Mouse (Mus musculus): ENCODE measurements around the gene Dctn2. TPM values are rescaled to one million over a fixed set of nuclear protein-coding genes. Genes with fewer than 3 reads are reported as not detected.

The Dctn2 gene
- total RNA-seq (2021) = 100 to 1,000 TPM; 260 TPM
- long read RNA-seq, experiment 1, transcript Dctn2-201 (14 exons, 1,784 nt) = major isoform, 16 of 310 reads
- long read RNA-seq, experiment 1, partial matches to known transcripts = 14 of 310 reads
- long read RNA-seq, experiment 1, other reads (novel, unspliced or antisense) = 280 of 310 reads
- long read RNA-seq, experiment 2, transcript Dctn2-201 (14 exons, 1,784 nt) = major isoform, 9 of 254 reads
- long read RNA-seq, experiment 2, partial matches to known transcripts = 16 of 254 reads
- long read RNA-seq, experiment 2, other reads (novel, unspliced or antisense) = 229 of 254 reads

DNA sequence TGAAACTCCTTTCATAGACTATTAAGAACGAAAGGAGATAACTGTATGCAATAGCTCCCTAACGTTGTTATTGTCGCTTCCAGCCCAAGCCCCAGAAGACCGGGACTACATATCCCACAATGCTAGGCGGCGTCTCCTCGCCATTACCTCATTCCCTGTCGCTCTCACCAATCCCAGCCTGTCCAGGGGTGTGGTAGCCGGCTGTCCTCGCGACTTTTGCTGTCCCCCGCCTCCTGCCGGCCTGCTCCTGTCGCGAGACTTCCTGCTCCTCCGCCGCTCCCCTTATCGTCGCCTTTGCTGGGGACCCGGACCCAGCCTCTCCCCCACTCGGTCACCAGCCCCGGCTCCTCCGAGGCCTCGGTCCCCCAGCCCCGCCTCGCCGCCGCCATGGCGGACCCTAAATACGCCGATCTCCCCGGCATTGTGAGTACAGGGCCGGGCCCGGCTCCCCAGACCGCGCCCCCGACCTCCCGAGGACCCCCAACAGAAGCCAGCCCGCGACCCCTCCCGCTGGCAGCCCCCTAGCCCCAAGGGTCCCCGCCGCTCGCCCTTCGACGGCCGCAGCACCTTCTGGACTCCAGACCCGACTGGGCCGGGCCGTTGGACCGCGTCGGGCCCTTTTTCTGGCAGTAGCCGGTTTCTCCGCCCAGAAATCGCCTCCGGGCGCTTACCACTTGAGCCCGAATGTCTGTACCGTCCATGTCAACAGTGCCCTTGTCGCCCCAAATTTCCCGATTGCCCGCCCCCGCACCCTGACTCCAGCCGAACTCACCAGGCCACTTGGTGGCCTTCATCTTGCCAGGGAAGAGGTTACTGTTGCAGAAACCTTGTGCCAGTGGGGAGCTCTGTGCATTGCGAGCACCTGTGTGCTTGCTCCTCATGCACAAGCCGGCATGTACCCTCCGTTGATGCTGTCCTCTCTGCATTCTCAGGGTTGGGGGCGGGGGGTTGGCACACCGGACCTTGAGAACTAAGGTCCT lies at the start of gene Dctn2:
Dctn2 (plus strand) TSS at position 257 of the 980 bp plus-strand sequence.
- peak; percentile 94 to 95 for DNase-seq (ENCODE audit: low spot score in 2 of 2)

DNA sequence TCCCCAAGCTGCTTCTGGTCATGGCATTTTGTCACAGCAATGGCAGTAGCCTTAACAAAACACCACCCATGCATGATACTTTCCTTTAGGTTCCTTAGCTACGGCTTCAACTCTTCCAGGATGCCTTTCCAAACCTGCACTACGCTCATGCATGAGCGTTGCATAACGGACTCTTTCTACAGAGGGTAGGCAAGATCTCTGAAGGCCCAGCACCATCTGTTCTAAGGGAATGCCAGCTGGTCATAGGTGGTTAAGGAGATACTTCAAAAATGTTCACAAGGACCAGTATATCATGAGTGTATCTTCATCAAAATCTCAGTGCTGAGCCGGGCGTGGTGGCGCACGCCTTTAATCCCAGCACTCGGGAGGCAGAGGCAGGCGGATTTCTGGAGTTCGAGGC lies 49.7 kb upstream of the Dctn2 start:
- DNase-seq (ENCODE audit: low spot score in 2 of 2) = peak; percentile 58 to 73

DNA sequence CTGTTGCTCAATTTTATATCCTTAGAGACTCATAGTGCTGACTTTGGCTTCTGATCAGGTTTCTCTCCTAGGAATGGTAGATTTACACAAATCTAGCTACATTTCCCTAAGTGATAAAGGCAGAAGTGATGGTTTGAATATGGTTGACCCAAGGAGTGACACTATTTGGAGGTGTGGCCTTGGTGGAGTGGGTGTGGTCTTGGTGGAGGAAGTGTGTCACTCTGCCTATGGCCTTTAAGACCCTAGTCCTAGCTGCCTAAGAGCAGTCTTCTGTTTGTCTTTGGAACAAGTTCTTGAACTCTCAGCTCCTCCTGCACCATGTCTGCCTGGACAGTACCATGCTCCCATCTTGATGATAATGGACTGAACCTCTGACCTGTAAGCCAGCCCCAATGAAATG lies 49.0 kb upstream of the Dctn2 start:
- no peak for DNase-seq (ENCODE audit: low spot score in 2 of 2)

DNA sequence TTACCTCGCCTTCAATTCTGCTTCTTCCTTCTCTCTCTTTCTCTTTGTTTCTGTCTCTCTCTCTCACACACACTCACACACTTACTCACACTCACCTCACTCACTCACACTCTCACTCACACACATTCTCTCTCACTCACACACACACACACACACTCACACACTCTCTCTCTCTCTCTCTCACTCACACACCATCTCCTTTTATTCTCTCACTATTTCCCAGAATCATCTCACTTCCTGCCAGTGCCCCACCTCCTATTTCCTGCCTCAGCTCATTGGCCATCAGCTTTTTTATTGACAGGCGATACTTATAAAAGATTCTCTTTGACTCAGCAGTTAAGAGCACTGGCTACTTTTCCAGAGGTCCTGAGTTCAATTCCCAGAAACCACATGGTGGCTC lies 47.8 kb upstream of the Dctn2 start:
- no peak for DNase-seq (ENCODE audit: low spot score in 2 of 2)

DNA sequence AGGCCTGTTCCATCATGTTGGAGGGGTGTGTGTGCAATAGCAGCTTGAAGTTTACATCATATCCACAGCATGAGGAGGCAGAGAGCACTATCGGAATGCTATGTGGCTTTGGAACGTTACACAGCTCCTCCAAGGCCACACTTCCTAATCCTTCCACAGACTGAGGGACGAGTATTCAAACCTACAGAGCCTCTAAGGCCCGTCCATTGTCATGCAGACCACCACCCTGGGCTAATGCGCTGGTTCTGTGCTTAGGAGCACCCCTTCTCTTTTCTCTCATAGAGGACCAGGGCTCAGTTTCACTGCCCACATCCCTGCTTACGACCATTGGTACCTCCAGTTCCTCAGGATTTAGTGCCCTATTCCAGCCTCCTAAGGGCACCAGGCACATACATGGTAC lies 41.0 kb upstream of the Dctn2 start:
- no peak for DNase-seq (ENCODE audit: low spot score in 2 of 2)

DNA sequence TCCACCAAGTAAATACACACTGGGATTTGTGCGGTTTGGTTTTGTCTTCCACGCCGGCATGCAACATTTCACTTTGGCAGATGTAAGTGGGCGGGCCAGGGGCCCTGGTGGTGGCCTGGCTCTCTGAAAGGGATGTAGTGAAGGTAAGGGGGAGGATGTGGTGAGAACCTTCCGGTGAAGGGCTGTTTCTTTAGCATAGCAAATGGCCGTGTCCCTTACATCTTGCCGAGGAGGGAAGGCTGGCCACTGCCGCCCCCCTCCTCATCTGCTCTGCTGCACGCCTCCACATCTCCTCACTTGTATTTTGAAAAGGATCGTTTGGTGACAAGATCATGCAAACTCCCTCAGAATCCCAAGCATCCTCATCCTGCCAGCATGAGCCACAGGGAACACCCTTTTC lies 40.4 kb upstream of the Dctn2 start:
- DNase-seq (ENCODE audit: low spot score in 2 of 2) = peak; percentile 43 to 70

DNA sequence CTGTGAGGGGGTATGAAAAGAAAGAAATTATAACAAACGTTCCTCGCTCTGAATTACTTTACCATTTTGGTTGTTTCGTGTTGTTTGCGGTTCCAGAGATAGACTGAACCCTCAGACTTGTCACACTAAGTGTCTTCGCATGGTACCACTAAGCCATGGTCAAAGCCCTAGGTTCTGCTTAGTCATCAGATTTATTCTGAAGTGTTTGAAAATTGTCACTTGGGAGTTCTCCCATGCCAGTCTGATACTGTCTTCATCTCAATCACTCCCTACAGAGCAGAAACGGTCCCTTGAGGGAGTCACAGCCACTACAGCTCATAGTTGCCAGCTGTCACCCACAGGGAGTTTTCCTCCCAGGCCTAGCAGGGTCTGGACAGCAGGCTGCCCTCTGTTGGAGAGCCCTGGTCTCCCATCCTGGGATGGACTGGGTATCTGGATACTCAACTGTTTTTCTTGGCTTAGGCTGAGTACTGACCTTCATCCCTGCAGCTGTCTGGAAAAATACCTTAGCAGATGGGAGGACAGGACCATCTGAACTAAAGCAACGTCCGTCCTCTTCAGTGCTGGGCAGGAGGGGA lies 39.8 kb upstream of the Dctn2 start:
- DNase-seq (ENCODE audit: low spot score in 2 of 2) = no peak

DNA sequence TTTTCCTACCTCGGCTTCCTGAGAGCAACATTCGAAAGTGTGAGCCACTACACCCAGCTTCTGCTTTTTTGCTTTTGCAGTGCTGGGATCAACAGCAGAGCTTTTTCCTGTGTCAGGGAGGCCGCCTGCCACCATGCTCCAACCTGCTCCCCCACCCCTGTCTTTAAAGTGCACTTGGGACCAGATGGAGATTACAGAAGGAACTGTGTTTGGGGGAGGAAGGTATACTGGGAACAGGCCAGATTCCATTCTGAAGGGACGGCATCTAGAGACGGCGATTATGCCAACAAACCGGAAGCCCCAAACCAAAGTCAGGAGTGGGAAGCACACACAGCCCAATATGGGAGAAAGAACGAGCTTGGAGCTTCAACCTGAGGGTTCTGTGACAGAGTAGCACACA lies 39.0 kb upstream of the Dctn2 start:
- no peak for DNase-seq (ENCODE audit: low spot score in 2 of 2)

DNA sequence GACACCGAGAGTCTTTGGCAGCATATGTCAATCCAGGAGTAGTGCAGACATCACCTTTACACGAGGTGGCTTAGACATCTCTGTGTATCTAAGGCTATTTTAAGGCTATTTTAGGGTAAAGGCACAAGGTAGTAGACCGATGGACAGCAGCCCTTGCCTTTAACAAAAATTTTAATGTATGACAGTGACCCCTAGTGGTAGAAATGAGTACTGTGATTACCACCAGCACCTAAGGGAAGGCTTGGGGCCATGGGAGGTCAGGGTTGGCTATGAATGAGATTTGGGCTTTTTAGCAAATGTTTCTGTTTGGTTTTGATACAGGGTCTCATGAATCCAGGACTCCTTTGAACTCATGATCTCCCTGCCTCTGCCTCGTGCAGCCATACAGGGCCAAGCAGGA lies 37.3 kb upstream of the Dctn2 start:
- DNase-seq (ENCODE audit: low spot score in 2 of 2) = peak in 1 of 2 experiments; percentile 57

DNA sequence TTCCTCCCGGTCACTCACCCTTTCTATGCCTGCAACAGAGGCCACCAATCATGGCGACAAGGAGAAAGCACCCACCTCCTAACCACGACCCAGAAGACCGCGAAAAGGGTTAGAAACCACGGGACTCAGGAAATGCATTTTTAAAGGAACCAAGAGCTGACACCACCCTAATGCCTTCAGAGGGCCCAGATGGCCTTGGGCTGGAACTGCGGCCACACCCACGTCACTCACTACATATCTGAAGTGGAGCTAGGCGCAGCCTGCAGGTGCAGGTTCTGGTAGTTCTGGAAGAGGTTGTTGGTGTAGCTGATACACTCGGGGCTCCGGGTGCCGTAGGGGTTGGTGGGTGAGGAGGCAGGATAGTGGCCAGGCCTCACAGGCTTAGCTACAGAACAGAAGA lies 35.5 kb upstream of the Dctn2 start:
- no peak for DNase-seq (ENCODE audit: low spot score in 2 of 2)

DNA sequence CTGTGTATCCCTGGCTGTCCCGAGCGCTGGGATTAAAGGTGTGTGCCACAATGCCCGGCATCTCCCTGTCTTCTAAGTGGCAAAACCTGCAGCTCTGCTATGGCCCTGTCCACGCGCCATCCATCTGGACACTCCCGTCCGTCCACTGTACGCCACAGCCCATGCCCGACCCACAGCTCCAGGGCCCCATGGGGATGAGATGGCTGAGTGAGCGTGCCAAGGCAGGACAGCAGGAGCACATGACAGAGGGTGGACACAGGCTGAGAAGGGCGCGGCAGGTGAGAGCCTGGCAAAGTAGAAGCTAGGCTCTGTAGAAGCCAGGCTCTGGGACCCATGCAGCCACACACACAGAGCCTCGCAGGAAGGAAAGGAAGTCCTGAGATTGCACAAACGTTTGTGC lies 34.4 kb upstream of the Dctn2 start:
- DNase-seq (ENCODE audit: low spot score in 2 of 2) = no peak

DNA sequence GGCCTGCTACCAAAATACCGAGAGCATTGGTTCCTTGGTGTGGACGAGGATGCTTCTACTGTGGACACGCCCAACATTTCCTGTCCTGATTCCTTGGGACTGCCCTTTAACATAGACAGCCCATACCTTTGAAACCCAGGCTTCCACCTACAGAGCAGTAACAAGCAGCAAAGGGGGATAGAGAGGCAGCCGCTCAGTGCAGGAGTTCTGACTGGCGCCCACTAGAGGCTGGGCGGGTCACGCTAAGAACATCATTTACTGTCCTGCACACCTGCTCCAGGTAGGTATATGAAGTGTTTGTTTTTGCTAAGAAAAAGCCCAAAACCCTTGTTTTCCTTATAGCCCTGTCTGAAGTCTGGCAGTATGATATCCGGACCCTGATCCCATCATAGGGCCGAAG lies 33.0 kb upstream of the Dctn2 start:
- no peak for DNase-seq (ENCODE audit: low spot score in 2 of 2)

DNA sequence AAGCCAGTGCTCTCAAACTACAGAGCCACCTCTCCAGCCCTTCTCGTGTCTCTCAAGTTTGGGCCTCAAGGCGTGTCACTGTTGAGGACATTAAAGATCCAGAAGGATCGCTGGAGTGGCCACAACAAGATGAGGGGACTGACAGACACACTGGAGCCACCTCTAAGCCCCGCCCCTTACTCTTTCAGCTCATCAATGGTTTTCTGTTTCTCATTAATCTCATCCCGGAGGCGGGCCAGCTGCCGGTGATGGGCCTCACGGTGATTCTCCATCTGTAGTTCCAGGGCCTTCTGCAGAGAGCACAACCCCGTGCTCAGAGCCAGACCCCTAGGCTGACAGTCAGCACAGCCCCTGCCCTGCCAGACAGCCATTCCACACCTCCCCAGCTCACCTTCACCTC lies 29.6 kb upstream of the Dctn2 start:
- no peak for DNase-seq (ENCODE audit: low spot score in 2 of 2)

DNA sequence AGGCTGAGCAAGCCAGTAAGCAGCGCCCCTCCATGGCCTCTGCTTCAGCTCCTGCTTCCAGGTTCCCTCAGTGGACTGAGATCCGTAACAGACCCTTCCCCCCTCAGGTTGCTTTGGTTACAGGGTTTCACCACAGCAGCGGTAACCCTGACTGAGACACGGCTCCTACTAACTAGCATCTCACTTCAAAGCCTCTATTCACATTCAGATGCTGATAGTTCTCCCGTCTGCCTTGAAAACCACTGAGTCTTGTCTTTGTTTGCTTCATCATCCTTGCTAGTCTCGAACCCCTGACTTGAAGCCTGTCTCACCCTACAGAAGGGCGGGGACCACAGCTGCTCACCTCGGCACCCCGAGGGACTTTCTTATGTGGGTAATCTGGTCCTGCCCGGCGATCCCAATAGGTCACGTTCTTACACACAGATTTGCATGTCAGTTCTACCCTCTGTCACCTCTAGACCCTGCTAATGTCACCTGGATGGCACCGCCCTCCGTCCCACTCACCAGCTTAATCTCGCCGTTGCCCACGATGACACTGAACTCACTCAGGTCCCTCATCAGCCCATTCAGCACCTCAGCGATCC lies 27.8 kb upstream of the Dctn2 start:
- DNase-seq (ENCODE audit: low spot score in 2 of 2) = no peak

DNA sequence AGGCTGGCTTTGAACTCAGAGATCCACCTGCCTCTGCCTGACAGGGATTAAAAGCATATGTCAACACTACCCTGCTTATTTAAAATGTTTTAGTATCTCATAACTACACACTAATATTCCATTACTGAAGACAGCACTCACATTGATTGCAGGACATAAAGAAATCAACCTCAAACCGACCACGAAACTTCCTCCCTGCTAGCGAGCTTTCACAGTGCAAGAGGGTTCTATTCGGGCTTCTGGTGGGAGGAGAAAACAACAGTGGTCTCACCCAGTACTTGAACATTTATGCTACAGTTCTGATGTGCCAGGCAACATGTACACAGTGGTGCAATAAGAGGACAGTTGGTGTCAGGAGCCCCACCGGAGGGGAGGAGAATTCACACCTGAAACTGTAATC lies 15.4 kb upstream of the Dctn2 start:
- no peak for DNase-seq (ENCODE audit: low spot score in 2 of 2)

DNA sequence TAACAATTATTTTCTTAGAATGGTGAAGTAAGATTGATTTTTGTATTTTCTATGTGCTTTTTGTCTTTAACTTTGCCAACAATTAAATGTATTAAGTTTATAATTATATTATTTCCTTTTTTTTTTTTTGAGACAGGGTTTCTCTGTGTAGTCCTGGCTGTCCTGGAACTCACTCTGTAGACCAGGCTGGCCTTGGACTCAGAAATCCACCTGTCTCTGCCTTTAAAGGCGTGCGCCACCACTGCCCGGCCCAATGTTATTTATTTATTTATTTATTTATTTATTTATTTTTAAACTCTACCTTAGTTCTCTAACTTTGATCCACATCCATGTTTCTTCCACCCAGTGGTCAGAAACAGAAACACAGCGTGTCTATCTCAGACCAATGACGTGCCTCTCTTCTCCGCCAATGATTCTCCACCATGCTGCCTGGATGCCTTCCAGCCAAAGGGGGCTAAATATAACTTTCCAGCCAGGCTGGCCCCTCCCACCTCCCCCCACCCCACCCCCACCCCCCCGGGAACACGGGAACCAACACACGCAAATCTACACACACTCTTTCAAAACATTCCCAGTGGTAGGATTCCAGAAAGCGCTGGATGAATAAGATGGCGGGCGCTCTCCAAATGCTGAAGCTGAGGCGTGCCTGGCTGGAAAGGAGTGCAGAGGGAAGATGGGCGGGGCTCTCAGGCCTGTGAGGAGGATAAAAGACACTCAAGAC lies 10.4 kb upstream of the Dctn2 start:
- no peak for DNase-seq (ENCODE audit: low spot score in 2 of 2)

DNA sequence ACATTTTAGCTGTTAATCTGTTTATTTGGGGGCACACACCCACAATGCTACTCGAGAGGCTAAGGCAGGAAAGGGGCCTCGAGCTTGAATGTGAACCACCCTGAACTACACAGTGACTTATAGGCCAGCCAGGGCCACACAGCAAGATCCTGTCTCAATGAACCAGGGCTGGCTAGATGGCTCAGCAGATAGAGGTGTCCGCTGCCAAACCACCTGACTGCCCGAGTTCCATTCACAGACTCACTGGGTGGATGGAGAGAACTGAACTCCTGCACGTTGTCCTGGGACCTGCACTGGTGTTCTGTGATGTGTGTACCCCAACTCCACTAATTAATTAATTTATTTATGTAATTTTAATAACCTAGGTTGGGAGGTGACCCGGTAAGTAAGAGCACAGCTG lies 8.4 kb upstream of the Dctn2 start:
- no peak for DNase-seq (ENCODE audit: low spot score in 2 of 2)

DNA sequence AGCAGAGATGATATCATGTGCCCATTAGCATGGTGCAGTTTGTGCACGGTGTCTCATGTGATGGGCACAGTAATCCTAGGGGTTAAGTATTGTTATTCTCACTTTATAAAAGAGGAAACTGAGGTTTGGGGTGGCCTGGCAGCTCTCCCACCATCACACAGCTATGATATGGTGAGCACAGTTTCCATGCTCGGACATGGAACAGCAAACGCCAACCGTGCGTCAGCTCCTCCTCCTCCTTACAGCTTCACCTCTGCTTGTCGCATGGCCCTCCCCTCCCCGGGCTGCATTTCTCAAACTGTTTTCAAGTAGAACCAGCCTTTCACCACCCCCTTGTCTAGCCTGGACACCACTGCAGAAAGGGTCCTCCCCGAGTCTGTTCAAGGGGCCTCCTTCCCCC lies 7.7 kb upstream of the Dctn2 start:
- no peak for DNase-seq (ENCODE audit: low spot score in 2 of 2)

DNA sequence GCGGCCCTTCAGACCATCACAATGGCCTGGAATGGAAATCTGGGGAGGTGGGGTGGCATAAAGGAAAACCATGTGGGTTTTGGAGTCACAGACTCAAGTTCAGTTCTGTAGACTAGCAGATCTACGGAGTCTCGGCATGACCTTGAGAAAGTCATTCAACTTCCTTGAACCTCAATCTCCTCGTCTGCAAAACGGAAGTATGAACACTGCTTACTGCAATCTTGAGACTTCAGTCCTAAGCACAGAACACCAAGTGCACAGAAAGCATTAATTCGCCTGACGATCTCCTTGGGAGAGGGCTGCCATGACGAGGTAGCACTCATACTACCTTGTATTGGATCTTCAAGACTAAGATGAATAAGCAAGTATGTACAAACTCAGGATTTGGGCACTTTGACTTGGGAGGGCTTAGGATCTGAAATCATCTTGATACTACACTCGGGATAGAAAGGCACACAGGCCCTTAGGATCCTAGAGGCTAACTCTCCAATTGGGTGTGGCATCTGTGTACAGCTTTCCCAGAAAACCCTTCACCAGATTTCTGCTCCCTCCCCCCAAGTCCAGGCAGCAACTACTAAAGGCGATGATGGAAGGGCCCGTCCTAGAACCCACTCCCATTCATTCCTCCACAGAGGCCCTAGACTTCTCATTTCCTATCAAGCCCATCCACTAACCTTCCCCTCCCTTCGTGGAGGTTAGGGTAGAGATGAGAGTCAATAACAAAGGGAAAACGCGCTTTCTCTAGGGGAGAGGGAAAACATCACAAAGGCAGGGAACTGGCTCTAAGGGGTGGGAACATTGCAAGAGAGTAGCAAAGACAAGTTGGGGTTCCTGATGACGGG lies 4.2 kb upstream of the Dctn2 start:
- no peak for DNase-seq (ENCODE audit: low spot score in 2 of 2)

All from left cerebral cortex, adult 18-20 months (tissue).